Mouse (Mus musculus): Measurements from ENCODE around the gene Wdr13. TPM values are rescaled to one million over a fixed set of nuclear protein-coding genes. Genes with fewer than 3 reads are reported as not detected.
"Not testable (repeated sequence)": the region's sequence is repeated elsewhere in the genome, so short reads cannot be mapped to it uniquely, and the experiment has no call there.

The Wdr13 gene
- polyA plus RNA-seq, 1 experiment from 2014 or later: 19.3 TPM

GRCm38 (mm10) chrX:8096787-8097242 is 35.9 kb downstream of the Wdr13 start:
- Histone ChIP-seq H3K9ac (ENCODE audit: low read depth, low read length) (peak overlapping the region; percentile 42), H3K27me3 (replicated peaks; ENCODE audit: control insufficient read depth, insufficient read depth, low read length) (no peaks in the 10 kb centered on the region), H3K27ac (replicated peaks; ENCODE audit: low read depth, low read length) (peak overlapping the region; percentile 55), H3K4me2 (ENCODE audit: low read depth, low read length) (peak overlapping the region; percentile 51), H3K36me3 (ENCODE audit: control insufficient read depth, insufficient read depth, low read length) (no peaks in the 10 kb centered on the region), H3K4me3 (ENCODE audit: low read depth, low read length) (peak overlapping the region; percentile 31), H3K9me3 (ENCODE audit: control insufficient read depth, low read length) (no peaks in the 10 kb centered on the region), H3K4me1 (ENCODE audit: control insufficient read depth, insufficient read depth, low read length) (no peaks in the 10 kb centered on the region)
- 36% methylated on average over 14 of the region's 19 CpGs for WGBS
- DNase-seq (ENCODE audit: low spot score) (peak; percentile 97), ATAC-seq (ENCODE audit: low read depth) (peak; percentile 96)

GRCm38 (mm10) chrX:8096068-8096786 is 36.5 kb downstream of the Wdr13 start:
- H3K9ac ChIP-seq (ENCODE audit: low read depth, low read length): peak overlapping the region; percentile 34; the same call in 1 of the 2 replicates
- H3K27me3 ChIP-seq (replicated peaks; ENCODE audit: control insufficient read depth, insufficient read depth, low read length); H3K4me1 ChIP-seq (ENCODE audit: control insufficient read depth, insufficient read depth, low read length); H3K27ac ChIP-seq (replicated peaks; ENCODE audit: low read depth, low read length); H3K9me3 ChIP-seq (ENCODE audit: control insufficient read depth, low read length); H3K36me3 ChIP-seq (ENCODE audit: control insufficient read depth, insufficient read depth, low read length); DNase-seq (ENCODE audit: low spot score): not testable (repeated sequence)
- WGBS: 35% methylated on average over 9 of the region's 48 CpGs
- peak; percentile 92 for ATAC-seq (ENCODE audit: low read depth)
- peak overlapping the region; percentile 51 for H3K4me2 ChIP-seq (ENCODE audit: low read depth, low read length)
- peak overlapping the region; percentile 31 for H3K4me3 ChIP-seq (ENCODE audit: low read depth, low read length)

- no peaks in the 10 kb centered on the region for H3K9me3 ChIP-seq (ENCODE audit: control insufficient read depth, low read length)
- H3K4me3 ChIP-seq (ENCODE audit: low read depth, low read length): peak overlapping the region; percentile 30
- H3K27ac ChIP-seq (replicated peaks; ENCODE audit: low read depth, low read length): no peak overlapping the region
- WGBS: 86% methylated on average over 10 of the region's 10 CpGs
- H3K4me2 ChIP-seq (ENCODE audit: low read depth, low read length): peak overlapping the region; percentile 51
- no peaks in the 10 kb centered on the region for H3K27me3 ChIP-seq (replicated peaks; ENCODE audit: control insufficient read depth, insufficient read depth, low read length)
- no peaks in the 10 kb centered on the region for H3K4me1 ChIP-seq (ENCODE audit: control insufficient read depth, insufficient read depth, low read length)
- DNase-seq (ENCODE audit: low spot score): no peak
- no peaks in the 10 kb centered on the region for H3K36me3 ChIP-seq (ENCODE audit: control insufficient read depth, insufficient read depth, low read length)
- ATAC-seq (ENCODE audit: low read depth): no peak
- H3K9ac ChIP-seq (ENCODE audit: low read depth, low read length): peak overlapping the region; percentile 34; the same call in 1 of the 2 replicates
Measured at GRCm38 (mm10) chrX:8095546-8095945, 37.1 kb downstream of the Wdr13 start.

- WGBS: 79% methylated on average over 4 of the region's 5 CpGs
- not testable (repeated sequence) for H3K36me3 ChIP-seq (ENCODE audit: control insufficient read depth, insufficient read depth, low read length); H3K4me2 ChIP-seq (ENCODE audit: low read depth, low read length); H3K27me3 ChIP-seq (replicated peaks; ENCODE audit: control insufficient read depth, insufficient read depth, low read length); H3K4me1 ChIP-seq (ENCODE audit: control insufficient read depth, insufficient read depth, low read length); DNase-seq (ENCODE audit: low spot score); ATAC-seq (ENCODE audit: low read depth); H3K9ac ChIP-seq (ENCODE audit: low read depth, low read length); H3K9me3 ChIP-seq (ENCODE audit: control insufficient read depth, low read length); H3K27ac ChIP-seq (replicated peaks; ENCODE audit: low read depth, low read length); H3K4me3 ChIP-seq (ENCODE audit: low read depth, low read length)
Measured at GRCm38 (mm10) chrX:8090954-8091347, 41.7 kb downstream of the Wdr13 start.

- 78% methylated on average over 14 of the region's 14 CpGs for WGBS
- Histone ChIP-seq H3K36me3 (ENCODE audit: control insufficient read depth, insufficient read depth, low read length) (no peaks in the 10 kb centered on the region), H3K9ac (ENCODE audit: low read depth, low read length) (no peak within 1 kb of the TSS), H3K27ac (replicated peaks; ENCODE audit: low read depth, low read length) (no peak within 1 kb of the TSS), H3K4me3 (ENCODE audit: low read depth, low read length) (no peak within 1 kb of the TSS), H3K4me1 (ENCODE audit: control insufficient read depth, insufficient read depth, low read length) (no peaks in the 10 kb centered on the region), H3K4me2 (ENCODE audit: low read depth, low read length) (no peak within 1 kb of the TSS), H3K27me3 (replicated peaks; ENCODE audit: control insufficient read depth, insufficient read depth, low read length) (no peaks in the 10 kb centered on the region), H3K9me3 (ENCODE audit: control insufficient read depth, low read length) (no peaks in the 10 kb centered on the region)
- DNase-seq (ENCODE audit: low spot score) (no peak), ATAC-seq (ENCODE audit: low read depth) (no peak)
Measured at GRCm38 (mm10) chrX:8090346-8090953, 42.2 kb downstream of the Wdr13 start, which contains the start of gene Was. Gene Was (minus strand): TSS chrX:8090498.

- H3K4me1 ChIP-seq (ENCODE audit: control insufficient read depth, insufficient read depth, low read length): no peaks in the 10 kb centered on the region
- no peaks in the 10 kb centered on the region for H3K27me3 ChIP-seq (replicated peaks; ENCODE audit: control insufficient read depth, insufficient read depth, low read length)
- no peak overlapping the region for H3K4me3 ChIP-seq (ENCODE audit: low read depth, low read length)
- DNase-seq (ENCODE audit: low spot score): no peak
- H3K9ac ChIP-seq (ENCODE audit: low read depth, low read length): no peak overlapping the region
- no peak overlapping the region for H3K27ac ChIP-seq (replicated peaks; ENCODE audit: low read depth, low read length)
- WGBS: 85% methylated on average over 3 of the region's 3 CpGs
- ATAC-seq (ENCODE audit: low read depth): no peak
- no peaks in the 10 kb centered on the region for H3K9me3 ChIP-seq (ENCODE audit: control insufficient read depth, low read length)
- no peak overlapping the region for H3K4me2 ChIP-seq (ENCODE audit: low read depth, low read length)
- H3K36me3 ChIP-seq (ENCODE audit: control insufficient read depth, insufficient read depth, low read length): no peaks in the 10 kb centered on the region
Measured at GRCm38 (mm10) chrX:8089746-8090145, 42.9 kb downstream of the Wdr13 start.

GRCm38 (mm10) chrX:8085611-8086010 is 47.1 kb downstream of the Wdr13 start:
- no peak for DNase-seq (ENCODE audit: low spot score)
- no peaks in the 10 kb centered on the region for H3K4me1 ChIP-seq (ENCODE audit: control insufficient read depth, insufficient read depth, low read length)
- H3K36me3 ChIP-seq (ENCODE audit: control insufficient read depth, insufficient read depth, low read length): no peaks in the 10 kb centered on the region
- H3K9ac ChIP-seq (ENCODE audit: low read depth, low read length): no peak overlapping the region
- 85% methylated on average over 7 of the region's 8 CpGs for WGBS
- no peak overlapping the region for H3K4me2 ChIP-seq (ENCODE audit: low read depth, low read length)
- no peak overlapping the region for H3K27ac ChIP-seq (replicated peaks; ENCODE audit: low read depth, low read length)
- no peaks in the 10 kb centered on the region for H3K27me3 ChIP-seq (replicated peaks; ENCODE audit: control insufficient read depth, insufficient read depth, low read length)
- H3K4me3 ChIP-seq (ENCODE audit: low read depth, low read length): no peak overlapping the region
- H3K9me3 ChIP-seq (ENCODE audit: control insufficient read depth, low read length): no peaks in the 10 kb centered on the region
- no peak for ATAC-seq (ENCODE audit: low read depth)

- H3K9me3 ChIP-seq (ENCODE audit: control insufficient read depth, low read length): no peaks in the 10 kb centered on the region
- H3K27ac ChIP-seq (replicated peaks; ENCODE audit: low read depth, low read length): no peak overlapping the region
- DNase-seq (ENCODE audit: low spot score) (no peak), ATAC-seq (ENCODE audit: low read depth) (no peak)
- H3K9ac ChIP-seq (ENCODE audit: low read depth, low read length): no peak overlapping the region
- H3K36me3 ChIP-seq (ENCODE audit: control insufficient read depth, insufficient read depth, low read length): no peaks in the 10 kb centered on the region
- H3K4me3 ChIP-seq (ENCODE audit: low read depth, low read length): no peak overlapping the region
- WGBS: 85% methylated on average over 6 of the region's 6 CpGs
- no peaks in the 10 kb centered on the region for H3K4me1 ChIP-seq (ENCODE audit: control insufficient read depth, insufficient read depth, low read length)
- no peak overlapping the region for H3K4me2 ChIP-seq (ENCODE audit: low read depth, low read length)
- no peaks in the 10 kb centered on the region for H3K27me3 ChIP-seq (replicated peaks; ENCODE audit: control insufficient read depth, insufficient read depth, low read length)
Measured at GRCm38 (mm10) chrX:8084771-8085259, 47.9 kb downstream of the Wdr13 start.

All from embryonic facial prominence, embryonic 14.5 days (tissue).